Mouse (Mus musculus): ENCODE data around the gene Tlr6. TPM values are rescaled to one million over a fixed set of nuclear protein-coding genes. Genes with fewer than 3 reads are reported as not detected.

Gene Tlr6
- polyA plus RNA-seq, 1 experiment from 2014 or later: 0.23 TPM

DNA sequence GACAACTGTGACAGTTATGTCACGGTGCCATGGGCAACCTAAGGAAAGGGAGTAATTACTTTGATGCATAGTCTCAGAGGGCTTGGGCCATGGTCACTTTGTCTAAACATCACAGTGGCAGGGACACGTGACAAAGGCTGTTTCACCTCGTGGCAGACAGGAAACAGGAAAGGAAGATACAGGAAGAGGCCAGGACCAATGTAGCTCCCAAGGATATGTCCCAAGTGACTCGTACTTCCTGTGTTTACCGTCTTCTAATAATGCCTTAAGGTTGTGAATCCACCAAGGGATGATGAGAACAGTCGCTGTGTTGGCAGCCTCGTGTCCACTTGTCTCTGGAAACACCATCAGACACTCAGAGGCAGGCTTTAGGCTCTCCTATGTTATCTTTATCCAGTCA, 26.1 kb upstream of the Tlr6 start:
- WGBS: 82% methylated on average over 7 of the region's 7 CpGs
- Histone ChIP-seq H3K4me3 (ENCODE audit: low read depth, low read length) (no peak overlapping the region), H3K27me3 (ENCODE audit: control insufficient read depth, insufficient read depth, low read depth, low read length) (no peaks in the 10 kb centered on the region), H3K27ac (ENCODE audit: low read length) (no peak overlapping the region), H3K36me3 (ENCODE audit: control insufficient read depth, insufficient read depth, low read length) (no peaks in the 10 kb centered on the region), H3K4me1 (ENCODE audit: control insufficient read depth, insufficient read depth, low read length) (no peaks in the 10 kb centered on the region), H3K9ac (ENCODE audit: low read depth, low read length) (no peak overlapping the region), H3K4me2 (ENCODE audit: low read length) (no peak overlapping the region), H3K9me3 (replicated peaks; ENCODE audit: control insufficient read depth, low read length, poor library complexity, severe bottlenecking) (no peaks in the 10 kb centered on the region)
- no peak for ATAC-seq

DNA sequence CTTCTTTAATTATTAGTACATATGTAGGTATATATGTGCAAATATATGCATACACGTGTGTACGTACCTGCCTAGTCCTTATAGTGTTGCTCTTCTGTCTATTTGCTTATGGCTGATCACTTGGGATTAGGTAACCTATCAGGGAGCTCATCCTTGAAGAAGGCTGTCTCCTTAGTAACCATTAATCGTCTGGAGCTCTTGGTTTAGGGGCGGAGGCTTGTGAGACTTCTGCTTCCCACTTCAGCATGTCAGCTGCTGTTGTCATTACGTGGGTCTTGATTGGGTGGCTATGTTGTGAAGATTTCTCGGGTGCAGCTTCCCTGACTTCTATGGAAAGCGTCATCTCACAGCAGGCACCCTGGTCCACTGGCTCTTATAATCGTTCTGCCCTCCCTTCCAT, 17.2 kb upstream of the Tlr6 start:
- H3K4me2 ChIP-seq (ENCODE audit: low read length): no peak overlapping the region
- H3K27me3 ChIP-seq (ENCODE audit: control insufficient read depth, insufficient read depth, low read depth, low read length): no peaks in the 10 kb centered on the region
- no peaks in the 10 kb centered on the region for H3K4me1 ChIP-seq (ENCODE audit: control insufficient read depth, insufficient read depth, low read length)
- H3K4me3 ChIP-seq (ENCODE audit: low read depth, low read length): no peak overlapping the region
- no peak overlapping the region for H3K27ac ChIP-seq (ENCODE audit: low read length)
- H3K9ac ChIP-seq (ENCODE audit: low read depth, low read length): no peak overlapping the region
- 67% methylated on average over 8 of the region's 8 CpGs for WGBS
- H3K9me3 ChIP-seq (replicated peaks; ENCODE audit: control insufficient read depth, low read length, poor library complexity, severe bottlenecking): no peaks in the 10 kb centered on the region
- no peak for ATAC-seq
- H3K36me3 ChIP-seq (ENCODE audit: control insufficient read depth, insufficient read depth, low read length): no peaks in the 10 kb centered on the region

DNA sequence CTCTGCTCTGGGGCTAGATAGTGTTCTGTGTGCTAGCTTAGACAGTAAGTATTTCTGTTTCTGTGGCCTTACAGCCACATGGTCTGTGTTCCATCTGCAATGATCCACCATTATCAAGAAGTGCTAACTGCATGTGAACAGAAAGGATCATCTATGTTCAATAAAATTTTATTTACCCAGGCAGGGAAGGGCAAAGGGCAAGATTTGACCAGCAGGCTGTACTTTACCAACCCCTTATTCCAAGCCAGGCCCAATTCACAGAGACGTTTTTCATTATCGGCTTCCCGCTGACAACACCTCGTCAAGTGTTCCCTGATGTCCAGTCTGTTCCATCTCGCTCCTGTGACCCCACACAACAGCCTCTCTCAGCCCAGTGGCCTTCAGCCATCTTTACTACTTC, 15.2 kb upstream of the Tlr6 start:
- Histone ChIP-seq H3K4me3 (ENCODE audit: low read depth, low read length) (no peak overlapping the region), H3K4me1 (ENCODE audit: control insufficient read depth, insufficient read depth, low read length) (no peaks in the 10 kb centered on the region; the same call in 1 of the 2 replicates), H3K4me2 (ENCODE audit: low read length) (no peak overlapping the region), H3K27me3 (ENCODE audit: control insufficient read depth, insufficient read depth, low read depth, low read length) (peaks cover 4% of the 10 kb centered on the region), H3K9ac (ENCODE audit: low read depth, low read length) (no peak overlapping the region), H3K9me3 (replicated peaks; ENCODE audit: control insufficient read depth, low read length, poor library complexity, severe bottlenecking) (no peaks in the 10 kb centered on the region), H3K36me3 (ENCODE audit: control insufficient read depth, insufficient read depth, low read length) (no peaks in the 10 kb centered on the region), H3K27ac (ENCODE audit: low read length) (no peak overlapping the region)
- 86% methylated on average over 5 of the region's 5 CpGs for WGBS
- ATAC-seq: no peak

DNA sequence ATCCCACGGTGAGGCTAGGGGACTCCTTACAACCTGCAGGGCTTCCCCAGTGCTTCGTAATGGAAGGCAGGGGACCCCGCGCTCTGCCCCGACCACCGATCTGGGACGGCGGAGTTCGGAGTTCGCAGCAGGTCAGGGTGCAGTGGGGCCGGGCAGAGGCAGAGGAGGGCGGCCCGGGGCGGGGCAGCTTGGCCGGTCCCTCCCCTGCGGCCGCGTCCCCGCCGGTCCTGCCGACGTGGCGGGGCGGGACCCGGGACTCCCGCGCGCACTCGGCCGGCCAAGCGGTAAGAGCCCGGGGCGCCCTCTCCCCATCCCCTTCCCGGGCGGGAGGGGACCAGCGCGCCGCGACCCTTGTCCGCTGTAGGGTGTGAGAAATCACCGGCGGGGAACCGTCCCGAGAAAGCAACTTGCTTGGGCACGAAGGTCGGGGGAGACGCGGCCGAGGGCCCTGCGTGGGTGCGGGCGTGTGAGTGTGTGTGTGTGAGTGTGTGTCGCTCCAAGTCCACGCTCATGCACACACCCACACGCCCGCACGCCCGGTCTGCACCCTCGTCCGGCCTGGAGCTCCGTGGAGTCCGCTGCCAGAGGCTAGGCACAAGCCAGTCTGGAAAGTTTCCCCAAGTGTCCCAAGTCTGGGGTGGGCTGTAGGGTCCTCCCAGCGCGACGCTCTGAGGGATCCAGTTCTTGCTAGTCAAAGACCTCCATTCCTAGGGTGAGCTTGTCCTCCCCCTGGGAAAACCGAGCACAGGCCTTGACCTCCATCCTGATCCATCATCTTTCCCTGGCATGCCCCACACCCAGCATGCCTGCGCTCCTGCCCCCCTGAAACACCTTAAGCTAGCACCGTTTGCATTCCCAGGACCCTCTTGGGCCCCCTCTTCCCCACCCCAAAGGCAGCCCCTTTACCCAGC, 10.2 kb upstream of the Tlr6 start, which contains the start of gene Fam114a1:
Gene Fam114a1 (plus strand): TSS at position 211 of the 911 bp plus-strand sequence.
- Histone ChIP-seq H3K27me3 (ENCODE audit: control insufficient read depth, insufficient read depth, low read depth, low read length) (peaks cover 4% of the 10 kb centered on the region), H3K36me3 (ENCODE audit: control insufficient read depth, insufficient read depth, low read length) (no peaks in the 10 kb centered on the region), H3K9me3 (replicated peaks; ENCODE audit: control insufficient read depth, low read length, poor library complexity, severe bottlenecking) (no peaks in the 10 kb centered on the region), H3K4me1 (ENCODE audit: control insufficient read depth, insufficient read depth, low read length) (peaks cover 2% of the 10 kb centered on the region; the same call in 1 of the 2 replicates), H3K4me3 (ENCODE audit: low read depth, low read length) (peak within 1 kb of the TSS; percentile 58), H3K9ac (ENCODE audit: low read depth, low read length) (peak within 1 kb of the TSS; percentile 69), H3K27ac (ENCODE audit: low read length) (no peak within 1 kb of the TSS), H3K4me2 (ENCODE audit: low read length) (peak within 1 kb of the TSS; percentile 98)
- WGBS: under 1% methylated on average over 64 of the region's 68 CpGs
- ATAC-seq: peak; percentile 78

DNA sequence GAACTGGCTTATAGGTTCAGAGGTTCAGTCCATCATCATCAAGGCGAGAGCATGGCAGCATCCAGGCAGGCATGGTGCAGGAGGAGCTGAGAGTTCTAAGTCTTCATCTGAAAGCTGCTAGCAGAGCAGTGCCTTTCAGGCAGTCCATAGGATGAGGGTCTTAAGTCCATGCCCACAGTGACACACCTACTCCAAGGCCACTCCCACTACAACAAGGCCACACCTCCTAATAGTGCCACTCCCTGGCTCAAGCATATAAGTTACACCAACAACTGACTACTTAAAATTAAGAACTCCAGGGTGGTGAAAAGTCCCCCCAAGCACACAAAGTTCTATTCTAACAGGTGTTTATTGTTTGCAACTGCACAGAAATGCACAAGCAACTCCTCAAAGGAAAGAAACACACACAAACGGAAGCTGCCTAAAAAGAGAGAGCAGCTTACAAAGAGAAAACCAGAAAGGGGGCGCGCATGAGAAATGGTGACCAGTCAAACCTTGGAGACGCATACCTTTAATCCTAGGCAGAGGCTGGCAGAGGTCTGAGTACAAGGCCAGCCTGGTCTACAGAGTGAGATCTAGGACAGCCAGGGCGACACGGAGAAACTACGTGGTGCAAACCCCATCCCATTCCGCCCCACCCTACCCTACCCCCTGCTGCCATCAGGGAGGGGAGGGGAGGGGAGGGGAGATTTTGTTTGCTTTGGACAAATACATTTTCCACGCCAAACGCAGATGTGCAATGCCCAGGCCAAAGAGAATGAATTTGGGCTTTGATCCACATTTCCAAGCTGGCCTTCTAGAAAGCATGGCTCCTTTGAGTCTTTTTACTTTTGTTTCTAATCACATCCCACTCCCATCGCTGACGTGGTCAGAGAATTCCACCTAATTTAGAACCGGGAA, 9.3 kb upstream of the Tlr6 start:
- Histone ChIP-seq H3K36me3 (ENCODE audit: control insufficient read depth, insufficient read depth, low read length) (no peaks in the 10 kb centered on the region), H3K9me3 (replicated peaks; ENCODE audit: control insufficient read depth, low read length, poor library complexity, severe bottlenecking) (no peaks in the 10 kb centered on the region), H3K9ac (ENCODE audit: low read depth, low read length) (peak overlapping the region; percentile 69), H3K4me3 (ENCODE audit: low read depth, low read length) (peak overlapping the region; percentile 58), H3K27me3 (ENCODE audit: control insufficient read depth, insufficient read depth, low read depth, low read length) (peaks cover 4% of the 10 kb centered on the region), H3K27ac (ENCODE audit: low read length) (no peak overlapping the region), H3K4me2 (ENCODE audit: low read length) (peak overlapping the region; percentile 98), H3K4me1 (ENCODE audit: control insufficient read depth, insufficient read depth, low read length) (peaks cover 2% of the 10 kb centered on the region; the same call in 1 of the 2 replicates)
- peak; percentile 64; the same call in 1 of the 2 replicates for ATAC-seq
- 7% methylated on average over 14 of the region's 14 CpGs for WGBS

DNA sequence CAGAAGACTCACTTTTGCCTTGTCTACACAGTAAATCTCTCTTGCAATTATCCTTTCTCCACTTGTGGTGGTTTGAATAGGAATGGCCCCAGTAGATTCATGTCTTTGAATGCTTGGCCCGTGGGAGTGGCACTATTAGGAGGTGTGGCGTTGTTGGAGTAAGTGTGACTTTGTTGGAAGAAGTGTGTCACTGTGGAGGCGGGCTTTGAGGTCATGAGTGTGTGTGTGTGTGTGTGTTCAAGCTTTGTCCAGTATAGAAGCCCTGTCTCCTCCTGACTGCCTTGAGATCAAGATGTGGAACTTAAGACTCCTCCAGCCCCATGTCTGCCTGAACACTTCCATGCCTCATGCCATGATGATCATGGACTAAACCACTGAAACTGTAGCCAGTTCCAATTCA, 3.8 kb upstream of the Tlr6 start:
- Histone ChIP-seq H3K4me2 (ENCODE audit: low read length) (no peak overlapping the region), H3K9ac (ENCODE audit: low read depth, low read length) (no peak overlapping the region), H3K4me3 (ENCODE audit: low read depth, low read length) (no peak overlapping the region), H3K9me3 (replicated peaks; ENCODE audit: control insufficient read depth, low read length, poor library complexity, severe bottlenecking) (no peaks in the 10 kb centered on the region), H3K4me1 (ENCODE audit: control insufficient read depth, insufficient read depth, low read length) (no peaks in the 10 kb centered on the region), H3K27ac (ENCODE audit: low read length) (no peak overlapping the region), H3K27me3 (ENCODE audit: control insufficient read depth, insufficient read depth, low read depth, low read length) (no peaks in the 10 kb centered on the region), H3K36me3 (ENCODE audit: control insufficient read depth, insufficient read depth, low read length) (no peaks in the 10 kb centered on the region)
- WGBS: 91% methylated on average over 3 of the region's 3 CpGs
- no peak for ATAC-seq

DNA sequence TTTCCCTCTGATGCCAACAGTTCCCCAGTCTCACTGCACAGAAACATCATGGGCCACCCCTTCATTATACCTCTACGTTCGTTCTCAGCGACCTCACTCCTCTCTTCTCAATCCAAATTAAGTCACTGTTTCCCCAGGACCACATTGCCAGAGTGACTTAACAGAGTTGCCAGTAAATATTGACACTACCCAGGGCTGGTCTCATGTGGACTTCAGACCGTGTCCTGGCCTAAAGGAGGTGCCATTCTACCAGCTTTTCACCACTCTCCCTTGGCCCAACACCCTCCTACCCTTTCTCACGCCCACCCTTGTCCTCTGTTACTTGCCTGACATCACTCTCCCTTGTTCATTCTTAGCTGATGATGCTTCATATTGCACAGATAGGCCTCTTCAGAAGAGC, 3.4 kb upstream of the Tlr6 start:
- 89% methylated on average over 5 of the region's 5 CpGs for whole genome bisulfite sequencing
- Histone ChIP-seq H3K9ac (ENCODE audit: low read depth, low read length) (no peak overlapping the region), H3K4me2 (ENCODE audit: low read length) (no peak overlapping the region), H3K27ac (ENCODE audit: low read length) (no peak overlapping the region), H3K4me1 (ENCODE audit: control insufficient read depth, insufficient read depth, low read length) (no peaks in the 10 kb centered on the region), H3K9me3 (replicated peaks; ENCODE audit: control insufficient read depth, low read length, poor library complexity, severe bottlenecking) (no peaks in the 10 kb centered on the region), H3K36me3 (ENCODE audit: control insufficient read depth, insufficient read depth, low read length) (no peaks in the 10 kb centered on the region), H3K27me3 (ENCODE audit: control insufficient read depth, insufficient read depth, low read depth, low read length) (no peaks in the 10 kb centered on the region), H3K4me3 (ENCODE audit: low read depth, low read length) (no peak overlapping the region)
- ATAC-seq: no peak

DNA sequence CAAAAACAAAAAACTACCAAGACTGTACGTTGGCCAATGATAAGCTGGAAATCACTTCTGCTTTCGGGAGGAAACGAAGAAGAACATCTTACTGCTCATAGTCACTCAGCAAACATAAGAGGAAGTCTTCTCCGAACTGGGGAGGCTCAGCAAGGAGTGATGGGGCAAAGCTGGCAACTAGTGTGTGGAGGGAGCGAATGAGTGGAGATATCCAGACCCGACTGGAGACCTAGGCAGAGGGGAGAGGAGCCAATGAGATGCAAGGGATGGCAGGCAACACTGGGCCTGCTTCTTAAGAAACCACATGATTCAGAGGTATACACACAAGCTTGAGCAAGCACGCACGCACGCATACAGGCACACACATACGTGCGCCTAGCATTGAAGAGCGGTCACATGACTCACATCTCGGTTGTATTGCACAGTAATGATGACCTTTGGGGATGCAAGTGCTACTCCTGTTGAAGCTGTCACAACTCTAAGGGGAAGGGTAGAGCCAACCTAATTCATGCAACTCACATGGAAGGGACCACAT, 1.0 kb upstream of the Tlr6 start:
- no peaks in the 10 kb centered on the region for H3K36me3 ChIP-seq (ENCODE audit: control insufficient read depth, insufficient read depth, low read length)
- H3K4me2 ChIP-seq (ENCODE audit: low read length): no peak overlapping the region
- H3K9me3 ChIP-seq (replicated peaks; ENCODE audit: control insufficient read depth, low read length, poor library complexity, severe bottlenecking): no peaks in the 10 kb centered on the region
- H3K4me3 ChIP-seq (ENCODE audit: low read depth, low read length): no peak overlapping the region
- H3K27me3 ChIP-seq (ENCODE audit: control insufficient read depth, insufficient read depth, low read depth, low read length): no peaks in the 10 kb centered on the region
- H3K4me1 ChIP-seq (ENCODE audit: control insufficient read depth, insufficient read depth, low read length): no peaks in the 10 kb centered on the region
- 94% methylated on average over 13 of the region's 13 CpGs for WGBS
- no peak for ATAC-seq
- no peak overlapping the region for H3K27ac ChIP-seq (ENCODE audit: low read length)
- no peak overlapping the region for H3K9ac ChIP-seq (ENCODE audit: low read depth, low read length)

Measured in midbrain, embryonic 16.5 days (tissue).